Mouse (Mus musculus) layer of hippocampus, adult 2 months (tissue): Measurements from ENCODE around the gene Pqlc2. TPM values are rescaled to one million over a fixed set of nuclear protein-coding genes. Genes with fewer than 3 reads are reported as not detected.

Experiments
- DNase-seq, 2 experiments: peaks; one replicate each; pipeline ENCODE4 v3.0.0; 2022; ENCODE audit warnings: low spot score in 2 of 2
- H3K27ac ChIP-seq: fragments of 200-600 bp; 2 replicates; pipeline ENCODE4 v1.8.1; 2022
- H3K4me3 ChIP-seq: fragments of 200-600 bp; 2 replicates; pipeline ENCODE4 v1.8.1; 2022; ENCODE audit warnings: mild to moderate bottlenecking
- CTCF ChIP-seq: fragments of 200-600 bp; conservative IDR thresholded peaks from 2 replicates; pipeline ENCODE4 v1.8.1; 2022; ENCODE audit warnings: antibody characterized with exemption, mild to moderate bottlenecking, moderate library complexity
- long read RNA-seq, 2 experiments: library from polyadenylated mRNA; stranded (forward); transcript quantifications; one replicate each; pipeline ENCODE4 v2.0.0; 2021; ENCODE audit warnings: borderline mapping rate in 2 of 2
- total RNA-seq, 2 experiments: library from RNA; stranded (reverse); gene quantifications; 2 replicates each; pipeline ENCODE4 v1.2.3; 2021

The Pqlc2 gene
- total RNA-seq, result 10 to 100 TPM; 12.5 to 13.3 TPM
- long read RNA-seq, experiment 1, partial matches to known transcripts, result 4 of 11 reads
- long read RNA-seq, experiment 1, other reads (novel, unspliced or antisense), result 4 of 11 reads
- long read RNA-seq, experiment 2, transcript Pqlc2-201 (9 exons, 1,532 nt), result major isoform, 6 of 10 reads
- long read RNA-seq, experiment 2, partial matches to known transcripts, result 1 of 10 reads
- long read RNA-seq, experiment 2, other reads (novel, unspliced or antisense), result 2 of 10 reads

GRCm38 (mm10) chr4:139310171-139310898, at the start of gene Pqlc2, which contains the start of gene Akr7a5:
Gene Pqlc2, minus strand, starts transcription at chr4:139310708.
Gene Akr7a5, plus strand, starts transcription at chr4:139310744.
- peak within 1 kb of the TSS; percentile 92 for H3K27ac ChIP-seq
- TF ChIP-seq CTCF, result peak; percentile 8; the same call in 1 of the 2 replicates
- DNase-seq, result peak; percentile 96 to 99
- peak within 1 kb of the TSS; percentile 93 for H3K4me3 ChIP-seq

- H3K4me3 ChIP-seq, result no peak overlapping the region
- TF ChIP-seq CTCF, result no peak
- no peak overlapping the region for H3K27ac ChIP-seq
- no peak for DNase-seq
These were observed 46.7 kb upstream of the Pqlc2 start for GRCm38 (mm10) chr4:139357211-139357610.

- no peak for TF ChIP-seq CTCF
- peak overlapping the region; percentile 99 for H3K27ac ChIP-seq
- no peak for DNase-seq
These were observed 42.3 kb upstream of the Pqlc2 start for GRCm38 (mm10) chr4:139352832-139353231.

GRCm38 (mm10) chr4:139351931-139352711, 41.6 kb upstream of the Pqlc2 start, which contains the start of the genes Mrto4, Emc1 and Ubr4:
Gene Mrto4, minus strand, starts transcription at chr4:139352576.
Gene Emc1, plus strand, starts transcription at chr4:139352587.
Gene Ubr4, plus strand, starts transcription at chr4:139352609.
- peak within 1 kb of the TSS; percentile 81 for H3K4me3 ChIP-seq
- no peak for TF ChIP-seq CTCF
- peak within 1 kb of the TSS; percentile 99 for H3K27ac ChIP-seq
- peak; percentile 78 to 82 for DNase-seq

More at GRCm38 (mm10) chr4:139352832-139353231, 42.3 kb upstream of the Pqlc2 start:
- peak overlapping the region; percentile 81 for H3K4me3 ChIP-seq

GRCm38 (mm10) chr4:139345416-139346019, 35.0 kb upstream of the Pqlc2 start:
- DNase-seq, result no peak
- Histone ChIP-seq H3K4me3 (no peak overlapping the region), H3K27ac (no peak overlapping the region)
- TF ChIP-seq CTCF, result no peak

GRCm38 (mm10) chr4:139343718-139344117, 33.2 kb upstream of the Pqlc2 start:
- no peak for TF ChIP-seq CTCF
- Histone ChIP-seq H3K4me3 (no peak overlapping the region), H3K27ac (no peak overlapping the region; the same call in 1 of the 2 replicates)
- peak; percentile 41 to 50 for DNase-seq

GRCm38 (mm10) chr4:139341556-139342233, 31.2 kb upstream of the Pqlc2 start:
- no peak for DNase-seq
- Histone ChIP-seq H3K4me3 (no peak overlapping the region), H3K27ac (no peak overlapping the region)
- no peak for TF ChIP-seq CTCF

GRCm38 (mm10) chr4:139340835-139341234, 30.3 kb upstream of the Pqlc2 start:
- no peak for DNase-seq
- TF ChIP-seq CTCF, result no peak
- Histone ChIP-seq H3K4me3 (no peak overlapping the region), H3K27ac (no peak overlapping the region)

GRCm38 (mm10) chr4:139338145-139338544, 27.6 kb upstream of the Pqlc2 start:
- H3K4me3 ChIP-seq, result no peak overlapping the region
- no peak overlapping the region for H3K27ac ChIP-seq
- TF ChIP-seq CTCF, result no peak
- DNase-seq, result no peak

GRCm38 (mm10) chr4:139336822-139337483, 26.4 kb upstream of the Pqlc2 start:
- H3K27ac ChIP-seq, result no peak overlapping the region
- H3K4me3 ChIP-seq, result no peak overlapping the region; the same call in 1 of the 2 replicates
- peak; percentile 31 to 73 for DNase-seq
- TF ChIP-seq CTCF, result peak; percentile 85

- no peak for TF ChIP-seq CTCF
- H3K4me3 ChIP-seq, result no peak overlapping the region
- no peak for DNase-seq
- no peak overlapping the region for H3K27ac ChIP-seq
These were observed 25.0 kb upstream of the Pqlc2 start for GRCm38 (mm10) chr4:139335507-139335906.
